Mouse (Mus musculus): ENCODE data around the gene Tjp3. TPM values are rescaled to one million over a fixed set of nuclear protein-coding genes. Genes with fewer than 3 reads are reported as not detected.

The Tjp3 gene
- polyA plus RNA-seq, 1 experiment = 13.2 TPM

- no peak overlapping the region for H3K4me3 ChIP-seq (ENCODE audit: insufficient read depth, low read depth, low read length)
Observed at GRCm38 (mm10) chr10:81319330-81319699, 27.9 kb upstream of the Tjp3 start.

GRCm38 (mm10) chr10:81318589-81319329, 27.4 kb upstream of the Tjp3 start:
- no peak overlapping the region for H3K27ac ChIP-seq (ENCODE audit: insufficient read depth, low read depth, low read length)
- WGBS = 72% methylated on average over 13 of the region's 13 CpGs
- no peaks in the 10 kb centered on the region for H3K27me3 ChIP-seq (replicated peaks; ENCODE audit: control insufficient read depth, insufficient read depth, low read length)
- peak; percentile 45 for DNase-seq
- peaks cover 5% of the 10 kb centered on the region; the same call in 1 of the 2 replicates for H3K4me1 ChIP-seq (ENCODE audit: control insufficient read depth, insufficient read depth, low read length)
- TF ChIP-seq CTCF (conservative IDR thresholded peaks at IDR 0.05; ENCODE audit: insufficient read depth, insufficient read length, low read depth, low read length) (no peak), POLR2A (IDR thresholded peaks at IDR 0.05; ENCODE audit: low read depth, low read length) (no peak)
- H3K4me3 ChIP-seq (ENCODE audit: insufficient read depth, low read depth, low read length) = no peak overlapping the region
- no peaks in the 10 kb centered on the region for H3K36me3 ChIP-seq (ENCODE audit: control insufficient read depth, insufficient read depth, low read length)

More at GRCm38 (mm10) chr10:81319330-81319699, 27.9 kb upstream of the Tjp3 start:
- H3K27me3 ChIP-seq (replicated peaks; ENCODE audit: control insufficient read depth, insufficient read depth, low read length) = no peaks in the 10 kb centered on the region
- H3K4me1 ChIP-seq (ENCODE audit: control insufficient read depth, insufficient read depth, low read length) = peaks cover 5% of the 10 kb centered on the region; the same call in 1 of the 2 replicates
- WGBS = 34% methylated on average over 8 of the region's 8 CpGs
- no peak for DNase-seq
- no peaks in the 10 kb centered on the region for H3K36me3 ChIP-seq (ENCODE audit: control insufficient read depth, insufficient read depth, low read length)
- no peak overlapping the region for H3K27ac ChIP-seq (ENCODE audit: insufficient read depth, low read depth, low read length)
- no peak for TF ChIP-seq POLR2A (IDR thresholded peaks at IDR 0.05; ENCODE audit: low read depth, low read length)
- TF ChIP-seq CTCF (conservative IDR thresholded peaks at IDR 0.05; ENCODE audit: insufficient read depth, insufficient read length, low read depth, low read length) = peak; percentile 34; the same call in 1 of the 2 replicates

GRCm38 (mm10) chr10:81317273-81317672, 25.9 kb upstream of the Tjp3 start:
- WGBS = 22% methylated on average over 20 of the region's 20 CpGs
- Histone ChIP-seq H3K4me3 (ENCODE audit: insufficient read depth, low read depth, low read length) (peak overlapping the region; percentile 39; the same call in 1 of the 2 replicates), H3K27me3 (replicated peaks; ENCODE audit: control insufficient read depth, insufficient read depth, low read length) (no peaks in the 10 kb centered on the region), H3K36me3 (ENCODE audit: control insufficient read depth, insufficient read depth, low read length) (no peaks in the 10 kb centered on the region), H3K4me1 (ENCODE audit: control insufficient read depth, insufficient read depth, low read length) (peaks cover 5% of the 10 kb centered on the region; the same call in 1 of the 2 replicates), H3K27ac (ENCODE audit: insufficient read depth, low read depth, low read length) (no peak overlapping the region; the same call in 1 of the 2 replicates)
- DNase-seq = peak; percentile 77
- TF ChIP-seq POLR2A (IDR thresholded peaks at IDR 0.05; ENCODE audit: low read depth, low read length) (no peak), CTCF (conservative IDR thresholded peaks at IDR 0.05; ENCODE audit: insufficient read depth, insufficient read length, low read depth, low read length) (no peak)

GRCm38 (mm10) chr10:81316338-81317060, 25.1 kb upstream of the Tjp3 start:
- Histone ChIP-seq H3K4me3 (ENCODE audit: insufficient read depth, low read depth, low read length) (peak overlapping the region; percentile 8; the same call in 1 of the 2 replicates), H3K27ac (ENCODE audit: insufficient read depth, low read depth, low read length) (no peak overlapping the region), H3K4me1 (ENCODE audit: control insufficient read depth, insufficient read depth, low read length) (peaks cover 5% of the 10 kb centered on the region; the same call in 1 of the 2 replicates), H3K36me3 (ENCODE audit: control insufficient read depth, insufficient read depth, low read length) (no peaks in the 10 kb centered on the region), H3K27me3 (replicated peaks; ENCODE audit: control insufficient read depth, insufficient read depth, low read length) (no peaks in the 10 kb centered on the region)
- TF ChIP-seq POLR2A (IDR thresholded peaks at IDR 0.05; ENCODE audit: low read depth, low read length) (no peak), CTCF (conservative IDR thresholded peaks at IDR 0.05; ENCODE audit: insufficient read depth, insufficient read length, low read depth, low read length) (peak; percentile 59)
- 43% methylated on average over 16 of the region's 16 CpGs for WGBS
- DNase-seq = peak; percentile 45

- Histone ChIP-seq H3K4me3 (ENCODE audit: insufficient read depth, low read depth, low read length) (no peak overlapping the region), H3K36me3 (ENCODE audit: control insufficient read depth, insufficient read depth, low read length) (no peaks in the 10 kb centered on the region), H3K27me3 (replicated peaks; ENCODE audit: control insufficient read depth, insufficient read depth, low read length) (no peaks in the 10 kb centered on the region), H3K4me1 (ENCODE audit: control insufficient read depth, insufficient read depth, low read length) (peaks cover 5% of the 10 kb centered on the region; the same call in 1 of the 2 replicates), H3K27ac (ENCODE audit: insufficient read depth, low read depth, low read length) (no peak overlapping the region)
- no peak for DNase-seq
- WGBS = 90% methylated on average over 16 of the region's 16 CpGs
- TF ChIP-seq CTCF (conservative IDR thresholded peaks at IDR 0.05; ENCODE audit: insufficient read depth, insufficient read length, low read depth, low read length) = no peak
- no peak for TF ChIP-seq POLR2A (IDR thresholded peaks at IDR 0.05; ENCODE audit: low read depth, low read length)
Observed at GRCm38 (mm10) chr10:81315587-81315986, 24.2 kb upstream of the Tjp3 start.

GRCm38 (mm10) chr10:81314201-81314600, 22.8 kb upstream of the Tjp3 start:
- H3K4me3 ChIP-seq (ENCODE audit: insufficient read depth, low read depth, low read length) = no peak overlapping the region
- H3K36me3 ChIP-seq (ENCODE audit: control insufficient read depth, insufficient read depth, low read length) = no peaks in the 10 kb centered on the region; the same call in 1 of the 2 replicates
- no peak for DNase-seq
- 80% methylated on average over 7 of the region's 7 CpGs for WGBS
- H3K4me1 ChIP-seq (ENCODE audit: control insufficient read depth, insufficient read depth, low read length) = no peaks in the 10 kb centered on the region; the same call in 1 of the 2 replicates
- no peaks in the 10 kb centered on the region for H3K27me3 ChIP-seq (replicated peaks; ENCODE audit: control insufficient read depth, insufficient read depth, low read length)
- no peak overlapping the region for H3K27ac ChIP-seq (ENCODE audit: insufficient read depth, low read depth, low read length)
- TF ChIP-seq POLR2A (IDR thresholded peaks at IDR 0.05; ENCODE audit: low read depth, low read length) (no peak), CTCF (conservative IDR thresholded peaks at IDR 0.05; ENCODE audit: insufficient read depth, insufficient read length, low read depth, low read length) (no peak)

GRCm38 (mm10) chr10:81313581-81313980, 22.2 kb upstream of the Tjp3 start:
- WGBS = 89% methylated on average over 13 of the region's 13 CpGs
- no peak for TF ChIP-seq POLR2A (IDR thresholded peaks at IDR 0.05; ENCODE audit: low read depth, low read length)
- no peak for TF ChIP-seq CTCF (conservative IDR thresholded peaks at IDR 0.05; ENCODE audit: insufficient read depth, insufficient read length, low read depth, low read length)

More at GRCm38 (mm10) chr10:81313581-81313980, 22.2 kb upstream of the Tjp3 start:
- Histone ChIP-seq H3K36me3 (ENCODE audit: control insufficient read depth, insufficient read depth, low read length) (no peaks in the 10 kb centered on the region; the same call in 1 of the 2 replicates), H3K4me3 (ENCODE audit: insufficient read depth, low read depth, low read length) (no peak overlapping the region), H3K4me1 (ENCODE audit: control insufficient read depth, insufficient read depth, low read length) (no peaks in the 10 kb centered on the region), H3K27me3 (replicated peaks; ENCODE audit: control insufficient read depth, insufficient read depth, low read length) (no peaks in the 10 kb centered on the region), H3K27ac (ENCODE audit: insufficient read depth, low read depth, low read length) (no peak overlapping the region)
- no peak for DNase-seq

All from kidney, adult 2 months (tissue).